Mouse (Mus musculus): ENCODE results near the gene Cyb561.

DNA sequence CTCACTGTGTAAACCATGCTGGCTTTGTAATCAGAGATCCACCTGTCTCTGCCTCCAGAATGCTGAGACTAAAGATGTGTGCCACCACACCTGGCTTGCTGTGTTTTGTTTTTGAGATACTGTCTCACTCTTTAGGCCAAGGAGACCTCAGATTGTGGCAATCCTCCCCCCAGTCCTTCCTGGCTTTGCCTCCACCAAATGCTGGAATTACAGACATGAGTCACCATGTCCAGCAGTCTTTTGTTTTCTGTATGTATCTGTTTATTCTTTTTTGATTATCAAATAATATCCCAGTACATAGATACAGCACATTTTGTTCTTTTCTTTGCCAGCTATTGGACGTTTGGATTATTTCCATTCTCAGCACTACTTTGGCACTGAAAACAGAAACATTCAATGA is 5.4 kb upstream of the Cyb561 start:
- TF ChIP-seq CTCF (IDR thresholded peaks at IDR 0.05; ENCODE audit: low read depth, low read length) (no peak), POLR2A (IDR thresholded peaks at IDR 0.05; ENCODE audit: insufficient read depth, low read length) (no peak), EP300 (IDR thresholded peaks at IDR 0.05; ENCODE audit: insufficient read depth, low read depth, low read length) (no peak)

Measured in ES-Bruce4 (cell line).